Mouse (Mus musculus) left cerebral cortex, adult 2 months (tissue): Measurements from ENCODE around the gene Gstt1. TPM values are rescaled to one million over a fixed set of nuclear protein-coding genes. Genes with fewer than 3 reads are reported as not detected.
"Not testable (repeated sequence)": the region's sequence is repeated elsewhere in the genome, so short reads cannot be mapped to it uniquely, and the experiment has no call there.

ENCODE experiments used
- DNase-seq, 2 experiments: peaks; one replicate each; pipeline ENCODE4 v3.0.0; 2021 to 2022; ENCODE audit warnings: low spot score in 2 of 2, mixed read lengths in 1 of 2; ENCODE audit errors: extremely low spot score in 1 of 2
- H3K27ac ChIP-seq: fragments of 200-600 bp; 2 replicates; pipeline ENCODE4 v1.8.1; 2022
- H3K4me3 ChIP-seq: fragments of 200-600 bp; 2 replicates; pipeline ENCODE4 v1.8.1; 2022
- CTCF ChIP-seq: fragments of 200-600 bp; IDR thresholded peaks from 2 replicates; pipeline ENCODE4 v1.8.1; 2022; ENCODE audit warnings: antibody characterized with exemption, mild to moderate bottlenecking, moderate library complexity
- intact Hi-C: fragments of 180-260 bp; cut with DNase I; formaldehyde crosslinking; loops from one replicate; pipeline ENCODE4 v1.15.1; 2025
- long read RNA-seq, 2 experiments: library from polyadenylated mRNA; stranded (forward); transcript quantifications; one replicate each; pipeline ENCODE4 v2.0.0; 2021; ENCODE audit warnings: borderline mapping rate in 2 of 2
- total RNA-seq, 2 experiments: library from RNA; stranded (reverse); gene quantifications; 2 replicates each; pipeline ENCODE4 v1.2.3; 2021

Gstt1 gene
- 10 to 100 TPM; 11.0 to 12.2 TPM for total RNA-seq
- long read RNA-seq, experiment 1, partial matches to known transcripts, result 1 of 5 reads
- long read RNA-seq, experiment 1, other reads (novel, unspliced or antisense), result 2 of 5 reads
- long read RNA-seq, experiment 2, partial matches to known transcripts, result 1 of 4 reads
- long read RNA-seq, experiment 2, other reads (novel, unspliced or antisense), result 2 of 4 reads

DNA sequence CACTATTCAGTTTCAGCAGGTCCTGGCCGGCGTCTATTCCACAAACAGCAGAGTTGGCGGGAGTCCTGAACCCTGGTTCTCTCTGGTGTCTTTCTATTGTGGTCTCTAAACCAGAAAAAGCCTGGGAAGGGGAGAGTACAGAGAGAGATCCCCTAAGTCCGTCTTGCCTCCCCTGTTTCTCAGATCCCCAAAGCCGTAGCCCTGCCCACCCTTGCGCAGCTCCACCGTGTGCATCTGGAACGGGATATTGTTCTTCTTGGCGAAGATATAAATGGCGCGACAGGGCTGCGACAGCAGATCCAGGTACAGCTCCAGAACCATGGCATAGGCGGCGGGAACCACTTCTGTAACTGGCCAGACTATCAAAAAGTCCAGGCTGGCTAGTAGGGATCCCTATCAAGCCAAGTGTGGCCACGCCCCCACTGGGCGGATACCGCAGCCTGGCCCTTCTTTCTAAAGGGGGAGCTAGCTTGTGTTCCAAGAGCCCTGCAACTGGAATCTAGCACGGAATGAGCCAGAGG lies at the start of gene Gstt1:
Gene Gstt1 (minus strand): TSS at position 409 of the 521 bp plus-strand sequence.
- Histone ChIP-seq H3K4me3 (peak within 1 kb of the TSS; percentile 58), H3K27ac (peak within 1 kb of the TSS; percentile 82)
- no peak for TF ChIP-seq CTCF
- intact Hi-C loops, result loop anchor here (5.0 kb wide), 1 partner anchor 34 kb away; no protein-coding TSS in a partner anchor
- peak in 1 of 2 experiments; percentile 43 for DNase-seq

DNA sequence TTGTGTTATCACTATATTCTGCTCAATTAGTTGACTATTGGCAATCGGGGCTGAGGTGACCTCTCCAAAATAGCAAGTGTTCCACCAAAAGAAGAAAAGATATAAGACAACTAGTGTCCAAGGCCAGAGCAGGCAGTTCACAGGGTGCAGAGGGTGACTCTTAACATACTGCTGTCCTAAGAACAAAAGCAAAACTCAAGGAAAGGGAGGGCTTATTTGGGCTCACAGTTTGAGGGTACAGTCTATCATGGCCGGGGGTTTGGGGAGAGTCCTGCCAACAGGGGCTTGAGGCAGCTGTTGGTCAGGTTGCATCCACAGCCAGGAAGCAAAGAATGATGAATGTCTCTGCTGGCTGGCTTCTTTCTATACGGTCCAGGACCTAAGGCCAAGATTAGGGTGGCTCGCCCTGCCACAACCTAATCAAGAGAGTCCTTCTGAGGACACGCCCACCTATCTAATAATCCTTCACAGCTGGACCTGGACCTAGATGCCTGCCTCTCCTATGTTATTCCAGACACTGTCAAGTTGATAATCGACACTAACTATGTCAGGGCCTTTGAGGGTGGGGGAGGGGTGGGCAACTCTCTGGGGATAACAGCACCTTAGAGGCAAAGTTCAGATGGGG lies 47.0 kb upstream of the Gstt1 start:
- TF ChIP-seq CTCF, result no peak
- H3K27ac ChIP-seq, result no peak overlapping the region
- intact Hi-C loops, result no loop called here
- DNase-seq, result no peak
- H3K4me3 ChIP-seq, result no peak overlapping the region

DNA sequence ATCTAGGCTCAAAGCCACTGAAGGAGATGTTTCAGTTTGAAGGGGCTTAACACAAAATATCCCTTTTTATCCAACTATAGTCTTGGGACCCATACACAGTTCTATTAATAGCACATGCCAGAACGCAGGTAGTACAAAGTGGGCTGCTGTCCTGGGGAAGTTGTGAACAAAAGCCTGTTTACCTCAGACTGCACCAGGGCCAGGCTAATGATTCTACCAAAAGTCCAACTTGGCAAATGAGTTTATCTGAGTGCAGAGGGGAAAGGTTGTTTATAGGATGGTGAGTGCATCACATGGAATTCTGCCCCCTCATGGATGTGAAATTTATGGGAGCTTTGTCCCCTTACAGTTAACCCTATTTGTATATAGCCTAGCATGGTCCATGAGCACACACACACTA lies 46.4 kb upstream of the Gstt1 start:
- no peak overlapping the region for H3K4me3 ChIP-seq
- TF ChIP-seq CTCF, result no peak
- intact Hi-C loops, result no loop called here
- no peak for DNase-seq
- H3K27ac ChIP-seq, result no peak overlapping the region

DNA sequence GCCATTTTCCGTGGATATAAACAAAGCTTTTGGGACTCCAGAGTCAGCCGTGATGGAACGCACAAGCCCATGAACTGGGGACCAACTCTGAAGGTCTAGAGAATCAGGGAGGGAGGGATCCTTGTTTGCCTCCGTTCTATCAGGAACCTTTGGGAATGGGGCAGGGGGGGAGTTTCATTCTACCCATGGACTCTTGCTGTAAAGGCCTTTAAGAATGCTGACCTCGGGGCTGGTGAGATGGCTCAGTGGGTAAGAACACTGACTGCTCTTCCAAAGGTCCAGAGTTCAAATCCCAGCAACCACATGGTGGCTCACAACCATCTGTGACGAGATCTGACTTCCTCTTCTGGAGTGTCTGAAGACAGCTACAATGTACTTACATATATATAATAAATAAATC lies 45.5 kb upstream of the Gstt1 start:
- H3K27ac ChIP-seq, H3K4me3 ChIP-seq, DNase-seq, intact Hi-C loops: not testable (repeated sequence)

DNA sequence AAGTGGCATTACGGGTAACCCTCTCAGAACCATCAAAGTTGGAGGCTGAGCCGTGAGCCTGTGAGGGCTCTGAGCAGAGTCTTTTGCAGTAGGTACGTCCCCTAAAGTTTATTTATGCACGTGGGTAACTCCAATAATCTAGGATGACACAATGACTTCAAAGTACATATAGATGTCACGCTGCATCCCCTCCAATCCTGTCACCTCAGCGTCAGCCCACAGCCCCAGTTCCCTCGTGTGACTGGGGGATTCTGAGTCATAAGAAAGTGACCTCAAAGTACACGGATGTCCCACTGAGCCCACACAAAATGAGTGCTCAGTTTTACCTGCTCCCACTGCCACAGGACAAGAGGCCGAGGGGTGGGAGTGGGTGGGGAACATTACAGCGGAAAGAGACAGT lies 40.7 kb upstream of the Gstt1 start:
- no peak for DNase-seq
- intact Hi-C loops, result loop anchor here (5.0 kb wide), 1 partner anchor 252 kb away; the partner anchor contains the start of gene Ggt5
- no peak for TF ChIP-seq CTCF
- H3K4me3 ChIP-seq, result no peak overlapping the region
- no peak overlapping the region for H3K27ac ChIP-seq

DNA sequence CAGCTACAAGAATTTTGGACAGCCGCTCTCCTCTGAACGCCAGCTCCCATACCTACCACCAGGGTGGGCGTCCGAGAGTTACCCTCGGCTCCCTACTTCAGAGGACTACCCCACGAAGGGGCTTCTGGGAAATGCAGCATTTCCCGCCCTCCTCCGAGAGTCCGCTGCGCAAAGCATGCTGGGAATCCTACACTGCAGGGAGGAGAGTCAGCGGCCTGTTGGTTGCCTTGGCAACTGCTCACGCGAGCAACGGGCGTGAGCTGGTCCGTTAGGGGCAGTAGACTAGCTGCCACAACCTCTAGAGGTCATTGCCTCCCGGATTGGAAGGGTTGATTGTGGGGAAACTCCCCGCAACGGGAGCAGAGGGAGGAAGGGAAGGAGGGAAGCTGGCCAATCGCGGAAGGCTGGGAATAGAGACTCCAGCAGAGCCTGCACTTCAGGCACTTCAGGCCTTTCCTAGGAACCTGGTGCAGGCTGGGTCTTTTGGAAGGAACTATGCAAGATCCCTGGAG lies 38.9 kb upstream of the Gstt1 start, which contains the start of gene Gstt2:
Gene Gstt2 (minus strand): TSS at position 177 of the 512 bp plus-strand sequence.
- DNase-seq, result peak; percentile 89 to 92
- peak within 1 kb of the TSS; percentile 95 for H3K27ac ChIP-seq
- H3K4me3 ChIP-seq, result peak within 1 kb of the TSS; percentile 63
- TF ChIP-seq CTCF, result peak; percentile 35
- intact Hi-C loops, result loop anchor here (1.0 to 5.0 kb wide), 2 partner anchors 73 to 250 kb away; partner anchors contain the start of genes Cabin1 and Ggt5

DNA sequence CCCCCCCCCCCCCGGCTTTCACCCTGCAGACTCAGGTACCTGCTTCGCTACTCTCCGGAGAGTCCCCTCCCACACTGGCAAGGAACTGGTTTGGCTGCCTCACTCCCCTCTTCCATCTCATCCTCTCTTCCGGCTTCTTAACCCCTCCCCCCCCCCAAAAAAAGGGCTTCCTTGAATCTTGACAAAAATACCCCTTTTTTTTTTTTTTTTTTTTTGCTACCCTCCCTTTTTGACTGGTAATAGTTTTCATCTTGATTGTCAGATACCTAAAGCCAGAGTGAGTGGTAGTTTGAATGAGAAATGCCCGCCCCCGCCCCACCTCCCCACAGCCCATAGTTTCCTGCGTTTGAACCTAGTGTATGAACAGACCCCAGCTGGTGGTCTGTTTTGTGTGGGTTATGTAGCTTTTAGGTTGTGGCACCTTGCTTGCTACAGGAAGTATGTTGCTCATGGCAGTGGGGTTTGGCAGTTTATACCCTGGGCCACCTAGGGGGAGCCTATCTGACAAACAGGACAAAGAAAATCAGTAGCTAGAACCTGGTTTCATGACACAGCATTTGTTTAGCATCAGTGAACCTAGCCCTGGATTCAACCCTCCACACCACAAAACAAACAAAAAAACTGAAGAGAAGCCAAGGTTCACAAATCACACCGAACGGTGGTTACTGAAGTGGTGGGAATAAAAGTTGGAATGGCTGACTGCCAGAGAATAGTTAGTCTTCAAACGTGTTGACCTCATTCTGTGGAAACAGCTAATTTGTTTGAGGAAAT lies 37.6 kb upstream of the Gstt1 start:
- no peak for DNase-seq
- no peak; the same call in 1 of the 2 replicates for TF ChIP-seq CTCF
- Histone ChIP-seq H3K4me3 (no peak overlapping the region), H3K27ac (no peak overlapping the region; the same call in 1 of the 2 replicates)
- intact Hi-C loops, result loop anchor here (5.0 kb wide), 1 partner anchor 249 kb away; the partner anchor contains the start of gene Ggt5

DNA sequence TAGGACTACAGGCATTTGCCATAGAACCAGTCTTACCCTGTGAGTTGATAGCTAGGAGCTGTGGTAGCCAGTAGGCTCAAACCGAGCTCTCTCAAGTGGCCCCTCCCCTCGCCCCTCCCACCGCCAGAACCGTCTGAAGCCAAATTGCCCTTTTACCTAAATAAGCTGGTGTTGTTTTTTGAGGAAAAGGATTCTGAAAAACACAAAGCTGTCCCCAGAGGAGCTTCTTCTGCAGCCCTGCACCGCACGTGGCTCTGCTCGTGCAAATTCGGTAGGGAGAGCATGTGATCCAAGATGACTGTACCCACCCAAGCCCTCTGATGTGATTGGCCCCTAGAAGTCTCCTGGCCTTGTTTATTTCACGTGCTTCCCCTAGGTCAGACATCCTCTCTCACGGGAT lies 36.9 kb upstream of the Gstt1 start:
- intact Hi-C loops, result loop anchor here (5.0 kb wide), 1 partner anchor 248 kb away; the partner anchor contains the start of gene Ggt5
- no peak for TF ChIP-seq CTCF
- peak in 1 of 2 experiments; percentile 30 for DNase-seq
- Histone ChIP-seq H3K27ac (no peak overlapping the region), H3K4me3 (peak overlapping the region; percentile 11; the same call in 1 of the 2 replicates)

DNA sequence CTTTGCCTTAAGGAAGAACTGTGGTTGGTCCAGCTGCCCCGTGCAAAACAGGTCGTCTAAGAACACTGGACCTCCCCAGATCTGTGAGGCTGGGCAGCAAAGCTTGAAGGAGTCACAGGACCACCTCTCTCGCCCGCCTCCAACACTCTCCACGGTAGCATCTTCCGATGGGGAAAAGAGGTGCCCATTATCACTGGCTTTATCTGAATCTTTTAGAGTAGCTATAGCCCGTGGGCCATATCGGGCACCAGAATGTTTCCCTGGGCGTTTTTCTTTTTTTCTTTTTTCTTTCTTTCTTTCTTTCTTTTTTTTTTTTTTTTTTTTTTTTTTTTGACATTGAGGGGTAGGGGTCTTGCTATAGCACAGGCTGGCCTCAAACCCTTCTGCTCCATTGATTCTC lies 36.3 kb upstream of the Gstt1 start:
- TF ChIP-seq CTCF, result no peak
- Histone ChIP-seq H3K27ac (peak overlapping the region; percentile 18; the same call in 1 of the 2 replicates), H3K4me3 (peak overlapping the region; percentile 44)
- no peak for DNase-seq
- intact Hi-C loops, result loop anchor here (5.0 kb wide), 2 partner anchors 37 to 247 kb away; partner anchors contain the start of genes Ggt5 and Gstt1

DNA sequence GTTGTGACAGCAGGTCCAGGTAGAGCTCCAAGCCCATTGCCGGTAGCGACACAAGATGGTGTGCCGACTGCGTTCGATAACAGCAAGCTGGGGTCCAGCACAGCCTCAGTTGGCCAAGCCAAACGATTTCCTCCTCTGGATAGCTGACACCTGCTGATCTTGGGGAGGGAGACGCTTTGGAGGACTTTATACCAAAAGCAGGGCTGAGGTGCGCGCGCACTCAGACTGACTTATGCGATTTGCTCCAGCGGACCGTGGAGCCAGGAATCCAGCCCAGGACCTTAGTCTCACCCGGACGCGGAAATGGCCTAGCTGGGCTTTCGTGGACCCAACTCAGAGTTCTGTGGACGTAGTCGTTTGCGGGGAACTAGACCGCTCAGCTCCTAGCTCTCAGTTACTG lies 35.9 kb upstream of the Gstt1 start:
- H3K4me3 ChIP-seq, result peak overlapping the region; percentile 44
- DNase-seq, result no peak
- TF ChIP-seq CTCF, result no peak
- peak overlapping the region; percentile 24; the same call in 1 of the 2 replicates for H3K27ac ChIP-seq
- intact Hi-C loops, result loop anchor here (5.0 kb wide), 1 partner anchor 37 kb away; the partner anchor contains the start of gene Gstt1

DNA sequence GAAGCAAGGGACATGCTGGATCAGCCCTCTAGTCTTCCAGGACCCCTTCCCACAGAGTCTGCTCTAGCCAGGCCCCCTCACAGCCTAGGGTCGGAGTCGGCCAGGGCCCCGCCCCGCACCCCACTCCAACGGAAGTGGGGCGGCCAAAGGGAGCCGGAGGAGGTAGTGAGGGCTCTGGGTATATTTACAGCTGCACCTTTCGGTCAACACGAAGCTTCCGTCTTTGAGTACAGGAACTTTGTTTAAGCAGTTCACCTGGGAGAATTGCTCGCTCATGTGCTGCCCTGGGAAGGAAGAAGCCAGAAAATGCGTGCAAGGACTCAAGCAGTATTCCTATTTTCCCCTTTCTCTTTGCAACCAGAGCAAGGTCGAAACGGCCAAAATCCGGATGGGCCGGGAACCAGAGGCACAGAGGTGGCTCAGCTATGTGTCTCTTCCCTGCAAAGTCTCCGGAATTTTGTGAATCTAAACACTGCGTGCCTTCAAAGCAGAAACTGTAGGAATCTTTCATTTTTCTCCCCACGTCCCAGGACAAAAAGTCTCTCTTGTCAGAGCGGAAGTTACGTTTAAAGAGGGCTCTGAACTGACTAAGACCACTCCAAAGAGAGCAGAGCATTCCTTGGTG lies 35.2 kb upstream of the Gstt1 start:
- H3K27ac ChIP-seq, result no peak overlapping the region; the same call in 1 of the 2 replicates
- H3K4me3 ChIP-seq, result peak overlapping the region; percentile 44
- no peak for DNase-seq
- intact Hi-C loops, result loop anchor here (2.0 to 5.0 kb wide), 2 partner anchors 36 to 61 kb away; partner anchors contain the start of genes Ddt and Gstt1
- TF ChIP-seq CTCF, result no peak
